Mouse (Mus musculus): ENCODE results near the gene Bcl7a. TPM values are rescaled to one million over a fixed set of nuclear protein-coding genes. Genes with fewer than 3 reads are reported as not detected.

Gene Bcl7a
- polyA plus RNA-seq, 1 experiment = 53.2 TPM

GRCm38 (mm10) chr5:123359431-123359830, 15.8 kb downstream of the Bcl7a start:
- no peak for TF ChIP-seq CTCF (IDR thresholded peaks at IDR 0.05; ENCODE audit: borderline replicate concordance, extremely low read depth, insufficient read depth, insufficient read length)
- no peak for TF ChIP-seq POLR2A (IDR thresholded peaks at IDR 0.05; ENCODE audit: borderline replicate concordance, extremely low read depth, insufficient read depth, insufficient read length, poor library complexity, severe bottlenecking)
- DNase-seq (ENCODE audit: low read depth) = no peak

- DNase-seq (ENCODE audit: low read depth) = no peak
- TF ChIP-seq CTCF (IDR thresholded peaks at IDR 0.05; ENCODE audit: borderline replicate concordance, extremely low read depth, insufficient read depth, insufficient read length) (no peak), POLR2A (IDR thresholded peaks at IDR 0.05; ENCODE audit: borderline replicate concordance, extremely low read depth, insufficient read depth, insufficient read length, poor library complexity, severe bottlenecking) (no peak)
Measured at GRCm38 (mm10) chr5:123362911-123363310, 19.3 kb downstream of the Bcl7a start.

GRCm38 (mm10) chr5:123364302-123364971, 20.8 kb downstream of the Bcl7a start:
- DNase-seq (ENCODE audit: low read depth) = no peak
- no peak for TF ChIP-seq POLR2A (IDR thresholded peaks at IDR 0.05; ENCODE audit: borderline replicate concordance, extremely low read depth, insufficient read depth, insufficient read length, poor library complexity, severe bottlenecking)
- TF ChIP-seq CTCF (IDR thresholded peaks at IDR 0.05; ENCODE audit: borderline replicate concordance, extremely low read depth, insufficient read depth, insufficient read length) = no peak

GRCm38 (mm10) chr5:123368869-123369488, 25.3 kb downstream of the Bcl7a start:
- no peak for TF ChIP-seq POLR2A (IDR thresholded peaks at IDR 0.05; ENCODE audit: borderline replicate concordance, extremely low read depth, insufficient read depth, insufficient read length, poor library complexity, severe bottlenecking)
- peak; percentile 93 for TF ChIP-seq CTCF (IDR thresholded peaks at IDR 0.05; ENCODE audit: borderline replicate concordance, extremely low read depth, insufficient read depth, insufficient read length)
- DNase-seq (ENCODE audit: low read depth) = peak; percentile 74

- no peak for TF ChIP-seq POLR2A (IDR thresholded peaks at IDR 0.05; ENCODE audit: borderline replicate concordance, extremely low read depth, insufficient read depth, insufficient read length, poor library complexity, severe bottlenecking)
- no peak for TF ChIP-seq CTCF (IDR thresholded peaks at IDR 0.05; ENCODE audit: borderline replicate concordance, extremely low read depth, insufficient read depth, insufficient read length)
Measured at GRCm38 (mm10) chr5:123370049-123370448, 26.4 kb downstream of the Bcl7a start.

GRCm38 (mm10) chr5:123375262-123375661, 31.6 kb downstream of the Bcl7a start:
- DNase-seq (ENCODE audit: low read depth) = no peak
- TF ChIP-seq POLR2A (IDR thresholded peaks at IDR 0.05; ENCODE audit: borderline replicate concordance, extremely low read depth, insufficient read depth, insufficient read length, poor library complexity, severe bottlenecking) (no peak), CTCF (IDR thresholded peaks at IDR 0.05; ENCODE audit: borderline replicate concordance, extremely low read depth, insufficient read depth, insufficient read length) (no peak)

More at GRCm38 (mm10) chr5:123370049-123370448, 26.4 kb downstream of the Bcl7a start:
- no peak for DNase-seq (ENCODE audit: low read depth)

GRCm38 (mm10) chr5:123375793-123376452, 32.3 kb downstream of the Bcl7a start:
- no peak for DNase-seq (ENCODE audit: low read depth)
- TF ChIP-seq POLR2A (IDR thresholded peaks at IDR 0.05; ENCODE audit: borderline replicate concordance, extremely low read depth, insufficient read depth, insufficient read length, poor library complexity, severe bottlenecking) = no peak
- TF ChIP-seq CTCF (IDR thresholded peaks at IDR 0.05; ENCODE audit: borderline replicate concordance, extremely low read depth, insufficient read depth, insufficient read length) = no peak

- DNase-seq (ENCODE audit: low read depth) = peak; percentile 84
Measured at GRCm38 (mm10) chr5:123376569-123376968, 32.9 kb downstream of the Bcl7a start.

GRCm38 (mm10) chr5:123377120-123377955, 33.7 kb downstream of the Bcl7a start:
- TF ChIP-seq CTCF (IDR thresholded peaks at IDR 0.05; ENCODE audit: borderline replicate concordance, extremely low read depth, insufficient read depth, insufficient read length) = peak; percentile 90
- no peak for TF ChIP-seq POLR2A (IDR thresholded peaks at IDR 0.05; ENCODE audit: borderline replicate concordance, extremely low read depth, insufficient read depth, insufficient read length, poor library complexity, severe bottlenecking)
- peak; percentile 65 for DNase-seq (ENCODE audit: low read depth)

More at GRCm38 (mm10) chr5:123376569-123376968, 32.9 kb downstream of the Bcl7a start:
- TF ChIP-seq CTCF (IDR thresholded peaks at IDR 0.05; ENCODE audit: borderline replicate concordance, extremely low read depth, insufficient read depth, insufficient read length) (no peak), POLR2A (IDR thresholded peaks at IDR 0.05; ENCODE audit: borderline replicate concordance, extremely low read depth, insufficient read depth, insufficient read length, poor library complexity, severe bottlenecking) (no peak)

GRCm38 (mm10) chr5:123378712-123379111, 35.1 kb downstream of the Bcl7a start:
- TF ChIP-seq CTCF (IDR thresholded peaks at IDR 0.05; ENCODE audit: borderline replicate concordance, extremely low read depth, insufficient read depth, insufficient read length) (no peak), POLR2A (IDR thresholded peaks at IDR 0.05; ENCODE audit: borderline replicate concordance, extremely low read depth, insufficient read depth, insufficient read length, poor library complexity, severe bottlenecking) (no peak)
- no peak for DNase-seq (ENCODE audit: low read depth)

Measured in brain, embryonic 14.5 days (tissue).